In genomic region chr11:117870688-117871365, GRCm38 (mm10) we compare ENCODE assay signal across 7 mouse cellular contexts. TPM values are rescaled to one million over a fixed set of nuclear protein-coding genes. Genes with fewer than 3 reads are reported as not detected.
A peak's percentile ranks its signal among the peaks of the same experiment; 100 is the strongest.
DNase-seq lines count a peak whose midpoint lies in the region; ATAC-seq lines count a peak whose summit lies in the region.

No protein-coding gene starts in this region.

- DNase-seq in NIH3T3 (ENCODE audit: low read depth) = peak; percentile 93
- peak; percentile 88 for DNase-seq in hindbrain, embryonic 11.5 days (ENCODE audit: low spot score)
- DNase-seq in layer of hippocampus, postnatal 25 days (ENCODE audit: extremely low spot score in 1 of 2, low spot score in 1 of 2) = peak; percentile 61 to 68
- peak; percentile 69 for DNase-seq in right cerebral cortex, postnatal 4 days

- H3K4me1 ChIP-seq in forebrain, embryonic 15.5 days = peaks cover 25% of the 10 kb centered on the region
- H3K4me1 ChIP-seq in hindbrain, embryonic 11.5 days (replicated peaks; ENCODE audit: control insufficient read depth, insufficient read depth, low read length) = peaks cover 8% of the 10 kb centered on the region
- peaks cover 48% of the 10 kb centered on the region for H3K4me1 ChIP-seq in megakaryocyte, embryonic 14.5 days

- ATAC-seq in cerebellum, adult (ENCODE audit: insufficient number of reproducible peaks, low FRiP score, low TSS enrichment) = peak; percentile 45; the same call in 1 of the 2 replicates
- ATAC-seq in forebrain, embryonic 15.5 days (replicated peaks) = peak; percentile 37
- no peak for ATAC-seq in hindbrain, embryonic 11.5 days (ENCODE audit: low FRiP score)

- H3K36me3 ChIP-seq in forebrain, embryonic 15.5 days = no peaks in the 10 kb centered on the region
- no peaks in the 10 kb centered on the region for H3K36me3 ChIP-seq in hindbrain, embryonic 11.5 days (ENCODE audit: control insufficient read depth, insufficient read depth, low read length)
- peaks cover 30% of the 10 kb centered on the region for H3K36me3 ChIP-seq in megakaryocyte, embryonic 14.5 days (replicated peaks; ENCODE audit: low read length)

- no peak overlapping the region for H3K27ac ChIP-seq in forebrain, embryonic 15.5 days (replicated peaks)
- no peak overlapping the region for H3K27ac ChIP-seq in hindbrain, embryonic 11.5 days (ENCODE audit: low read depth, low read length)

- H3K27me3 ChIP-seq in forebrain, embryonic 15.5 days = no peaks in the 10 kb centered on the region
- H3K27me3 ChIP-seq in hindbrain, embryonic 11.5 days (ENCODE audit: control insufficient read depth, insufficient read depth, low read length) = peaks cover 2% of the 10 kb centered on the region; the same call in 1 of the 2 replicates
- peaks cover 36% of the 10 kb centered on the region for H3K27me3 ChIP-seq in megakaryocyte, embryonic 14.5 days (replicated peaks)

- H3K9me3 ChIP-seq in forebrain, embryonic 15.5 days = no peaks in the 10 kb centered on the region
- H3K9me3 ChIP-seq in hindbrain, embryonic 11.5 days (ENCODE audit: control insufficient read depth, low read length) = no peaks in the 10 kb centered on the region
- H3K9me3 ChIP-seq in megakaryocyte, embryonic 14.5 days = no peaks in the 10 kb centered on the region

- no peak overlapping the region; the same call in 1 of the 2 replicates for H3K4me2 ChIP-seq in forebrain, embryonic 15.5 days (replicated peaks)
- no peak overlapping the region for H3K4me2 ChIP-seq in hindbrain, embryonic 11.5 days (replicated peaks; ENCODE audit: low read depth, low read length)

- H3K4me3 ChIP-seq in forebrain, embryonic 15.5 days = no peak overlapping the region
- no peak overlapping the region for H3K4me3 ChIP-seq in hindbrain, embryonic 11.5 days (ENCODE audit: low read depth, low read length)
- peak overlapping the region; percentile 31 for H3K4me3 ChIP-seq in megakaryocyte, embryonic 14.5 days (replicated peaks)

- 0 out of 2 replicates have a peak overlapping the region, but pooled peaks have one; percentile 19 for H3K9ac ChIP-seq in forebrain, embryonic 15.5 days (replicated peaks)
- H3K9ac ChIP-seq in hindbrain, embryonic 11.5 days (ENCODE audit: low read depth, low read length) = no peak overlapping the region

- WGBS in forebrain, embryonic 15.5 days = 38% methylated on average over 12 of the region's 12 CpGs
- WGBS in hindbrain, embryonic 11.5 days = 35% methylated on average over 12 of the region's 12 CpGs

RNA-seq across cellular contexts. Expression of gene Tha1, which starts 2.5 kb away (rescaled TPM):
- 3.1 and 3.6 TPM in 2 replicates for polyA plus RNA-seq in forebrain, embryonic 15.5 days (2015; fragmentation: Nextera tagmentation; extraction: Ambion mirVana)
- 1.4 and 1.7 TPM in 2 replicates for polyA plus RNA-seq in hindbrain, embryonic 11.5 days (2014; fragmentation: Nextera tagmentation; extraction: Ambion mirVana)
- total RNA-seq in layer of hippocampus, postnatal 25 days (2021) = 1 to 10 TPM; 4.2 TPM
- polyA plus RNA-seq in megakaryocyte, embryonic 14.5 days (2012; ENCODE audit: insufficient read depth, low replicate concordance) = 6.0 and 6.4 TPM in 2 replicates

RNA-seq across cellular contexts. Expression of gene Tmem235, which starts 10.3 kb away (rescaled TPM):
- not detected in 2 replicates for polyA plus RNA-seq in forebrain, embryonic 15.5 days (2015; fragmentation: Nextera tagmentation; extraction: Ambion mirVana)
- polyA plus RNA-seq in hindbrain, embryonic 11.5 days (2014; fragmentation: Nextera tagmentation; extraction: Ambion mirVana) = not detected in 2 replicates
- not detected for total RNA-seq in layer of hippocampus, postnatal 25 days (2021)
- polyA plus RNA-seq in megakaryocyte, embryonic 14.5 days (2012; ENCODE audit: insufficient read depth, low replicate concordance) = 0.07 TPM in 1 of 2 replicates, not detected in the other

RNA-seq across cellular contexts. Expression of gene Birc5, which starts 21.8 kb away (rescaled TPM):
- polyA plus RNA-seq in forebrain, embryonic 15.5 days (2015; fragmentation: Nextera tagmentation; extraction: Ambion mirVana) = 97.5 and 106 TPM in 2 replicates
- 296 and 301 TPM in 2 replicates for polyA plus RNA-seq in hindbrain, embryonic 11.5 days (2014; fragmentation: Nextera tagmentation; extraction: Ambion mirVana)
- 1 to 10 TPM; 1.2 to 1.3 TPM for total RNA-seq in layer of hippocampus, postnatal 25 days (2021)
- 58.9 and 69.8 TPM in 2 replicates for polyA plus RNA-seq in megakaryocyte, embryonic 14.5 days (2012; ENCODE audit: insufficient read depth, low replicate concordance)

RNA-seq across cellular contexts. Expression of gene Tk1, which starts 44.9 kb away (rescaled TPM):
- 45.9 and 52.1 TPM in 2 replicates for polyA plus RNA-seq in forebrain, embryonic 15.5 days (2015; fragmentation: Nextera tagmentation; extraction: Ambion mirVana)
- polyA plus RNA-seq in hindbrain, embryonic 11.5 days (2014; fragmentation: Nextera tagmentation; extraction: Ambion mirVana) = 73.3 and 84.3 TPM in 2 replicates
- 1 to 10 TPM; 1.1 TPM for total RNA-seq in layer of hippocampus, postnatal 25 days (2021)
- 12.9 and 17.2 TPM in 2 replicates for polyA plus RNA-seq in megakaryocyte, embryonic 14.5 days (2012; ENCODE audit: insufficient read depth, low replicate concordance)

RNA-seq across cellular contexts. Expression of gene Afmid, which starts 45.1 kb away (rescaled TPM):
- 5.3 and 6.4 TPM in 2 replicates for polyA plus RNA-seq in forebrain, embryonic 15.5 days (2015; fragmentation: Nextera tagmentation; extraction: Ambion mirVana)
- polyA plus RNA-seq in hindbrain, embryonic 11.5 days (2014; fragmentation: Nextera tagmentation; extraction: Ambion mirVana) = 3.4 and 3.5 TPM in 2 replicates
- 1 to 10 TPM; 4.6 to 5.4 TPM for total RNA-seq in layer of hippocampus, postnatal 25 days (2021)
- polyA plus RNA-seq in megakaryocyte, embryonic 14.5 days (2012; ENCODE audit: insufficient read depth, low replicate concordance) = 1.8 and 2.6 TPM in 2 replicates
